Mouse (Mus musculus) thymus, adult 2 months (tissue): Measurements from ENCODE around the gene Hk1.

Experiments used
- CTCF ChIP-seq: fragments of 200-500 bp; IDR thresholded peaks from 2 replicates; pipeline ENCODE4 v1.5.1; 2012; ENCODE audit warnings: mild to moderate bottlenecking, control low read depth, low read length, moderate library complexity, borderline replicate concordance; ENCODE audit not compliant: control insufficient read depth, poor library complexity, insufficient read depth; ENCODE audit errors: extremely low read depth
- POLR2A ChIP-seq: fragments of 200-500 bp; IDR thresholded peaks from 2 replicates; pipeline ENCODE4 v1.6.1; 2012; ENCODE audit warnings: mild to moderate bottlenecking, low read length, control low read depth, moderate library complexity; ENCODE audit not compliant: control insufficient read depth, poor library complexity, insufficient read depth; ENCODE audit errors: extremely low read depth

GRCm38 (mm10) chr10:62320402-62320978 lies 59.2 kb downstream of the Hk1 start:
- no peak for TF ChIP-seq POLR2A
- no peak for TF ChIP-seq CTCF
